Mouse (Mus musculus) limb, embryonic 13.5 days (tissue): ENCODE results near the gene 1700006A11Rik. TPM values are rescaled to one million over a fixed set of nuclear protein-coding genes. Genes with fewer than 3 reads are reported as not detected.
"Not testable (repeated sequence)": the region's sequence is repeated elsewhere in the genome, so short reads cannot be mapped to it uniquely, and the experiment has no call there.

Experiments
- ATAC-seq: fragments of 200-750 bp; cut with Nextera tagmentation; 2 replicates; pipeline ENCODE4 v1.8.0; 2017; ENCODE audit warnings: low read depth, moderate number of reproducible peaks, moderate TSS enrichment; ENCODE audit not compliant: low FRiP score
- H3K27ac ChIP-seq: fragments of 300-500 bp; sonication (generic); 2 replicates; pipeline ENCODE4 v1.5.1; 2015; ENCODE audit warnings: inconsistent platforms, mild to moderate bottlenecking, moderate library complexity
- H3K27me3 ChIP-seq: fragments of 300-500 bp; sonication (generic); 2 replicates; pipeline ENCODE4 v1.6.1; 2015; ENCODE audit warnings: mild to moderate bottlenecking, inconsistent platforms
- H3K36me3 ChIP-seq: fragments of 300-500 bp; sonication (generic); 2 replicates; pipeline ENCODE4 v1.6.1; 2015; ENCODE audit warnings: inconsistent platforms, mild to moderate bottlenecking, moderate library complexity
- H3K4me1 ChIP-seq: fragments of 300-500 bp; sonication (generic); 2 replicates; pipeline ENCODE4 v1.6.1; 2015; ENCODE audit warnings: inconsistent platforms
- H3K4me2 ChIP-seq: fragments of 300-500 bp; sonication (generic); replicated peaks from 2 replicates; pipeline ENCODE4 v1.6.1; 2015; ENCODE audit warnings: inconsistent platforms, mild to moderate bottlenecking, moderate library complexity
- H3K4me3 ChIP-seq: fragments of 300-500 bp; sonication (generic); 2 replicates; pipeline ENCODE4 v1.5.1; 2015; ENCODE audit warnings: moderate library complexity, mild to moderate bottlenecking, inconsistent platforms
- H3K9ac ChIP-seq: fragments of 300-500 bp; sonication (generic); 2 replicates; pipeline ENCODE4 v1.6.1; 2015; ENCODE audit warnings: mild to moderate bottlenecking, inconsistent platforms
- H3K9me3 ChIP-seq: fragments of 300-500 bp; sonication (generic); 2 replicates; pipeline ENCODE4 v1.6.1; 2016; ENCODE audit warnings: inconsistent platforms
- WGBS: fragments of 180-500 bp; shearing (Covaris S2); methylation state at CpG from one replicate; pipeline ENCODE4 v1.1.7; 2015; 5-methylcytosine and 5-hydroxymethylcytosine counted together
- polyA plus RNA-seq: library from polyadenylated mRNA; unstranded; fragments of >200 nt; fragmentation: Nextera tagmentation; extraction: Ambion mirVana; gene quantifications from 2 replicates; pipeline ENCODE4 v1.2.1, GENCODE M21; 2015

The 1700006A11Rik gene
- not detected in 2 replicates for polyA plus RNA-seq

DNA sequence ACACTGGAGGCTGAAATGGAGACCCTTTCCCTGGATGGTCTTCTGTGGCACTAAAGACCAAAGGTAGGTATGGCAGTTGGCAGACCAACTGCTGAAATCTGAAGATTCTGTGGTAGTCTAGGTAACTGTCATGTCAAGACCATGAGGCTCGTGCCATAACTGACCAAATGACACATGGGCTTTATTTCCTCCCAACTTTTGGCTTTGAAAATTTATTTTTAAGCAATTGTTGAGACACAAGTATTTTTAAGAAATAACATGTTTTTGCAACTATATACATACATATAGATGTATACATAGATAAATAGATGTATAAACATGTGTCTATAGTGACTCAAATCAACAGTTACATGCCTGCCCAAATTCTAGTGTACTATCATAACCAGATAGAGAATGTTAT lies at the start of gene 1700006A11Rik:
TSS of gene 1700006A11Rik (minus strand) at position 101 of the 400 bp plus-strand sequence.
- no peak within 1 kb of the TSS for H3K4me2 ChIP-seq
- no peak for ATAC-seq
- WGBS = 85% methylated on average over 1 of the region's 1 CpGs

DNA sequence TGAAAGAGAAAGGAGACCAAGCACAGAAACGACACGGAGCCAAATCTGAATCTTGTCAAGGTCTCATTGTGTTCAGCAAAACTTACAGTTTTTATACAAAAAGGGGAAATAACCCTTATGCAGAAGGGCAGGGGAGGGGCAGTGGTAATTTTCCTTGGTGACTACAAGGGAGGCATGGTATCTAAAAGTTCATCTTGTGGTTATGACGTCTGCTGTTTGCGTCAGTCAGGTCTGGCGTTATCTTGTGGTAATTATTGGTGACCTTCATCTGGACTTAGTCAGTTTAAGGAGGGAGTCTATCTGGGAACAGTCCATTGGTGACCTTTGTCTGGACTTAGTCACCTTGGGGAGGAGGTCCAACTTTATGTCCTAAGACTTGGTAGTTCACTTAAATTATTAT lies 48.5 kb upstream of the 1700006A11Rik start:
- not testable (repeated sequence) for H3K27ac ChIP-seq, H3K9ac ChIP-seq, H3K4me1 ChIP-seq, H3K4me2 ChIP-seq, H3K9me3 ChIP-seq, H3K27me3 ChIP-seq, H3K4me3 ChIP-seq, ATAC-seq, H3K36me3 ChIP-seq
- 83% methylated on average over 5 of the region's 5 CpGs for WGBS

More for the DNA sequence above, at the start of gene 1700006A11Rik:
- no peaks in the 10 kb centered on the region for H3K4me1 ChIP-seq
- H3K9ac ChIP-seq = no peak within 1 kb of the TSS
- no peaks in the 10 kb centered on the region for H3K27me3 ChIP-seq
- no peaks in the 10 kb centered on the region for H3K36me3 ChIP-seq
- H3K27ac ChIP-seq = no peak within 1 kb of the TSS
- H3K9me3 ChIP-seq = no peaks in the 10 kb centered on the region
- no peak within 1 kb of the TSS for H3K4me3 ChIP-seq

DNA sequence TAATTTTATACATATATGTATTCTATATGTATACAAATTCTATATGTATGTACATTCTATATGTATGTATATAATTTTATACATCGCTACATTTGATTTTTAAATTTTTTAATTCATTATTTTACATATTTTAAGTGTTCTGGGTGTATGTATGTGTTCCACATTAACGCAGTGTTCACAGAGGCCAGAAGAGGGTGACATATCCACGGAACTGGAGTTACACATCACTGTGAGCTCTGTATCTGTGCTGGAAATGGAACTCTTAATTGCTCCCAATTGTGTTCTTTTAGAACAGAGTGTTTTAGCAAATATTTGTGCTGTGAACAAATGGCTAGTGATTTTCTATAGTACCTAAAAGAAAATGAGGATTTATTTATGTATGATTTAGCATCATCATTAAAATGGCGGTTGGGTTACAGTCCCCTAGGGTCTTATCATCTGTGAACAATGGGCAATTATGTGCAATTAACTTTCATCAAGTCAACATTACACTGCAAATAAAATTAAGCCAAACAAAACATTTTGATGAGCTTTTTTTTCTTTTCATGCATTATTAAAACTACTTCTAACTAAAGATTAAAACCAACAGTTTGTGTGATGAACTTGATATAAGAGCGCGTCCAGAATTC lies 40.4 kb upstream of the 1700006A11Rik start:
- Histone ChIP-seq H3K4me2 (no peak overlapping the region), H3K9ac (no peak overlapping the region), H3K36me3 (no peaks in the 10 kb centered on the region), H3K4me3 (no peak overlapping the region), H3K27me3 (no peaks in the 10 kb centered on the region), H3K4me1 (no peaks in the 10 kb centered on the region), H3K9me3 (no peaks in the 10 kb centered on the region), H3K27ac (no peak overlapping the region)
- ATAC-seq = no peak
- WGBS = 86% methylated on average over 6 of the region's 6 CpGs

DNA sequence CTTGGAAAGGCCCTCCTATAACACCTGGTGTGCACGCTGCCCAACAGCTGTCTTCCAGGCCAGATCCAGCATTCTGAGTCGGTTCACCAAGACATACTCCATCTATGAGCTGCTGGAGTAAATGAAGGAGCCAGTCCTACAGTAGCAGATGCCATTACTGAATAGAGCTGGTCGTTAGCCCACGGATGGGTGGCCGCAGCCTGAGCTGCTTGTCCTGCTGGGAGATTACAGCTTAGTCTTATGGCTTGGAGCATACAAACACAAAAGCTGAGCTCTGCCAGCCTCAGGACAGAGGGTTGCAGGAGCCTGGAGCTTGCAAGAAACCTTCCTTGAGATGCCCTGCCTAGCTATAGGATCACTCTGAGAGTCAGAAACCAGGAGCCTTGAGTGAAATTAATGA lies 33.6 kb downstream of the 1700006A11Rik start:
- no peaks in the 10 kb centered on the region for H3K27me3 ChIP-seq
- no peak overlapping the region for H3K9ac ChIP-seq
- H3K4me3 ChIP-seq = no peak overlapping the region
- H3K4me1 ChIP-seq = no peaks in the 10 kb centered on the region
- ATAC-seq = no peak
- H3K27ac ChIP-seq = no peak overlapping the region
- H3K36me3 ChIP-seq = no peaks in the 10 kb centered on the region
- H3K9me3 ChIP-seq = no peaks in the 10 kb centered on the region
- no peak overlapping the region for H3K4me2 ChIP-seq
- 67% methylated on average over 5 of the region's 5 CpGs for WGBS

DNA sequence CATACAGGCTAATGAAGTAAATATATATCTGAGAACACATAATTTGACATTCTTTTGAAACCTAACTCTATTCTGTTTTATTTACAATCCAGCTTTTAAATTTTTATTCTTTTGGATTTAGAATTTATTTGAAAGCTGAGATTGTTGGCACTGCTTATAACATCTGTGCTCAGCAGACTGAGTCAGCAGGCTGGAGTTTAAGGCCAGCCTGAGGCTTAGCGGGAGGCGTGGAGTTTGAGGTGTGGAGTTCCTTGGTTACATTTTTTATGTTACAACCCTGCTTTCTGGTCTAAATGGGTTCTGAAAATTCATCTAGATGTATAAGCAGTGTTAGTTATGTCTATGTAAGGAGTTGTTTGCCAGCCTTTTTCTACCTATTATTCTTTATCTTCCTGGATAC lies 35.7 kb downstream of the 1700006A11Rik start:
- peak; percentile 76; the same call in 1 of the 2 replicates for ATAC-seq
- H3K4me2 ChIP-seq = no peak overlapping the region
- 44% methylated on average over 2 of the region's 2 CpGs for WGBS

DNA sequence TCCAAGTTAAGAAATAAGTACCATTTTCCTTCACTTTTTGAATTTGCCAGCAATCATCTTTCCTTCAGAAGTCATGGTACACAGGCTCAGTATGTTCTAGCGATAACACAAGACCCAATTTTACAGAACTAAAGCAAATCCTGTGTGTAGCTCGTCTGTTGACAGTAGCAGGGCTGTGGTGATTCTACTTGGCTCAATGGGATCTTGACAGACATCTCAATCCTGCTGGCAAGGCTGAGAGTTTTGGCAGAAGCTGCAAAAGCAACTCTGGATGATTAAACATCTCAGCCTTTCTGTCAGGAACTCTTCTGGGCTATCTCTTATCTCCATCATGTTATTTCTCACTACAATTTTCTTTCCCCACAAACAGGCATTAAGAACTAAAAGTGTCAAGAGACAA lies 36.2 kb downstream of the 1700006A11Rik start:
- peak; percentile 51; the same call in 1 of the 2 replicates for ATAC-seq
- Histone ChIP-seq H3K4me2 (no peak overlapping the region), H3K9me3 (no peaks in the 10 kb centered on the region), H3K9ac (no peak overlapping the region), H3K4me1 (no peaks in the 10 kb centered on the region), H3K36me3 (no peaks in the 10 kb centered on the region), H3K4me3 (no peak overlapping the region), H3K27ac (no peak overlapping the region), H3K27me3 (no peaks in the 10 kb centered on the region)
- 67% methylated on average over 2 of the region's 2 CpGs for WGBS

More for the DNA sequence above, 35.7 kb downstream of the 1700006A11Rik start:
- no peaks in the 10 kb centered on the region for H3K4me1 ChIP-seq
- no peak overlapping the region for H3K4me3 ChIP-seq
- no peak overlapping the region for H3K9ac ChIP-seq
- no peaks in the 10 kb centered on the region for H3K9me3 ChIP-seq
- H3K27me3 ChIP-seq = no peaks in the 10 kb centered on the region
- H3K36me3 ChIP-seq = no peaks in the 10 kb centered on the region
- no peak overlapping the region for H3K27ac ChIP-seq

DNA sequence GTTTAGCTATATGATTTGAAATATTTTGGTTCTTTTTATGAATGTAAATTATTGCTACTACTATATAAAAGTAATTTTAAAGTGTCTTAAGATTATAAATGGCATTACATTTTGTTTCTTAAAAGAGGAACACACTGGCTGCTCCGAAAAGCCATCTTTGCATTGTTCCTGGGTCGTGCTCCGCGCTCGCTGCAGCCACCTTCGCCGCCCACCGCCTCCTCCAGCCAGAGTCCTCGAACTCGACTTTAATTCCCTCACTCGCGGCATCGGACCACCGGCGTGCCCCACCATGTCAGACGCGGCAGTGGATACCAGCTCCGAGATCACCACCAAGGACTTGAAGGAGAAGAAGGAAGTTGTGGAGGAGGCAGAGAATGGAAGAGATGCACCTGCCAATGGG lies 40.5 kb downstream of the 1700006A11Rik start:
- H3K4me3 ChIP-seq, H3K9me3 ChIP-seq, H3K4me2 ChIP-seq, H3K27me3 ChIP-seq, H3K4me1 ChIP-seq, H3K36me3 ChIP-seq, H3K9ac ChIP-seq, ATAC-seq, H3K27ac ChIP-seq: not testable (repeated sequence)
- WGBS = 89% methylated on average over 18 of the region's 18 CpGs

DNA sequence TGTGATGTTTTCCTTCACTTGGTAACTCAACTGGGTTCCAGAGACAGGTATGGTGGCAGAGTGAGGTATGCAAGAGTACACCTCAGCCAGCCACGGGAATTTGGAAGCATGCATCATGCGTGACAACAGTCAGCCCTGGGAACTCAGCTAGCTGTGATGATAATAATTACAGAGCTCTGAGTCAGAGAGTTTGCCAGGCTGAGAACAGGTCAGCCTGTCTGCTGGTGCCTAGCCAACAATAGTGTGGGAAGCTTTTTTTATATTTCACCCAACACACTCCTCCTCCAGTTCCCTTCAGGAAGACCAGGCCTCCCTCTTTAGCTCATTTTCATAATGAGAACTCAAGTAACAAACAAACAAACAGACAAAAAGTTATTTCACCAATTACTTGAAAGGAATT lies 53.8 kb downstream of the 1700006A11Rik start:
- Histone ChIP-seq H3K36me3 (no peaks in the 10 kb centered on the region), H3K27ac (no peak overlapping the region), H3K9me3 (no peaks in the 10 kb centered on the region), H3K4me2 (no peak overlapping the region), H3K27me3 (no peaks in the 10 kb centered on the region), H3K9ac (no peak overlapping the region), H3K4me3 (no peak overlapping the region), H3K4me1 (no peaks in the 10 kb centered on the region)
- no peak for ATAC-seq
- 82% methylated on average over 2 of the region's 2 CpGs for WGBS

DNA sequence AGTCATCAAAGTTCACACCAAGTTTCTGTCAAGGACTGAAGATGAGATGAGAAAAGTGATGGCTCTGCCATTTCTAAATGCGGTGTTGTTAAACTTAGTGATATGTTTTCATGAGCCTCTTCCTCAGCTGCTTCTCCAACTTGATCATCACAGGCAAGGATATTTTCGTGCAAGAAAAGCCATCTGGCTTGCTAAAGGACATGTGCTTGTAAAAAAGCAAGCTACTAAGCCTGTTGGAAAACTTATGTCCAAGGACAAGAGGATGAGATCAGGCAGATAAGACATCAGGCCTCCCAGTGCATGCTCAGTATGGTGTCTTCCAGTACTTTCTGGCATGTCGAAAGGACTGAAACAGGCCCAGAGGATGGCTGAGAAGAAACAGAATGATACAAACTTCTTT lies 68.3 kb downstream of the 1700006A11Rik start:
- ATAC-seq = no peak
- no peak overlapping the region for H3K9ac ChIP-seq
- no peaks in the 10 kb centered on the region for H3K36me3 ChIP-seq
- no peak overlapping the region for H3K27ac ChIP-seq
- WGBS = 83% methylated on average over 3 of the region's 3 CpGs
- H3K4me1 ChIP-seq = no peaks in the 10 kb centered on the region
- H3K9me3 ChIP-seq = no peaks in the 10 kb centered on the region
- H3K27me3 ChIP-seq = no peaks in the 10 kb centered on the region
- no peak overlapping the region for H3K4me2 ChIP-seq
- H3K4me3 ChIP-seq = no peak overlapping the region

Other genes starting within 250 kb of the 1700006A11Rik start
- 16.5 and 17.3 TPM in 2 replicates for gene Tram1l1, start 105.2 kb downstream of the 1700006A11Rik start, polyA plus RNA-seq
- gene 1700003H04Rik, start 155.1 kb upstream of the 1700006A11Rik start, polyA plus RNA-seq = not detected in 2 replicates